Mouse (Mus musculus) liver, embryonic 14.5 days (tissue): Measurements from ENCODE around the gene Atp5k.

ENCODE experiments used
- CTCF ChIP-seq: IDR thresholded peaks from 2 replicates; pipeline ENCODE4 v1.5.1; 2016; ENCODE audit warnings: antibody characterized with exemption, low read depth, control low read depth
- EP300 ChIP-seq: IDR thresholded peaks from 2 replicates; pipeline ENCODE4 v1.6.1; 2016; ENCODE audit warnings: antibody characterized with exemption, low read depth

- no peak for TF ChIP-seq CTCF
- no peak for TF ChIP-seq EP300
Observed at GRCm38 (mm10) chr5:108414711-108415110, 19.5 kb downstream of the Atp5k start.
